Mouse (Mus musculus) T-helper 2 cell (primary cell): ENCODE data around the gene Ghr.

Experiments used
- in situ Hi-C: fragments of 300-600 bp; cut with MboI, MseI; formaldehyde crosslinking; loops from one replicate; pipeline ENCODE4 v1.15.1; 2025; ENCODE audit warnings: high pct_unique_total_duplicates

The Ghr gene

GRCm38 (mm10) chr15:3449564-3449963 is 133.7 kb downstream of the Ghr start:
- in situ Hi-C loops: no loop called here

GRCm38 (mm10) chr15:3445285-3445909 is 137.9 kb downstream of the Ghr start:
- in situ Hi-C loops: no loop called here

- in situ Hi-C loops: no loop called here
Observed at GRCm38 (mm10) chr15:3444448-3445020, 138.8 kb downstream of the Ghr start.

- in situ Hi-C loops: no loop called here
Observed at GRCm38 (mm10) chr15:3441506-3442286, 141.6 kb downstream of the Ghr start.

GRCm38 (mm10) chr15:3437381-3437780 is 145.9 kb downstream of the Ghr start:
- in situ Hi-C loops: loop anchor here (5.0 kb wide), 1 partner anchor 50 kb away; no protein-coding TSS in a partner anchor

- in situ Hi-C loops: loop anchor here (5.0 kb wide), 1 partner anchor 48 kb away; no protein-coding TSS in a partner anchor
Observed at GRCm38 (mm10) chr15:3435637-3436036, 147.7 kb downstream of the Ghr start.

- in situ Hi-C loops: no loop called here
Observed at GRCm38 (mm10) chr15:3434461-3434860, 148.8 kb downstream of the Ghr start.

- in situ Hi-C loops: no loop called here
Observed at GRCm38 (mm10) chr15:3433281-3433680, 150.0 kb downstream of the Ghr start.

- in situ Hi-C loops: no loop called here
Observed at GRCm38 (mm10) chr15:3432823-3433222, 150.5 kb downstream of the Ghr start.

- in situ Hi-C loops: no loop called here
Observed at GRCm38 (mm10) chr15:3429417-3429816, 153.9 kb downstream of the Ghr start.

- in situ Hi-C loops: no loop called here
Observed at GRCm38 (mm10) chr15:3429001-3429400, 154.3 kb downstream of the Ghr start.

- in situ Hi-C loops: no loop called here
Observed at GRCm38 (mm10) chr15:3426401-3426800, 156.9 kb downstream of the Ghr start.

GRCm38 (mm10) chr15:3423177-3423576 is 160.1 kb downstream of the Ghr start:
- in situ Hi-C loops: no loop called here

- in situ Hi-C loops: no loop called here
Observed at GRCm38 (mm10) chr15:3417699-3418098, 165.6 kb downstream of the Ghr start.

- in situ Hi-C loops: no loop called here
Observed at GRCm38 (mm10) chr15:3413103-3413502, 170.2 kb downstream of the Ghr start.

GRCm38 (mm10) chr15:3408478-3408877 is 174.8 kb downstream of the Ghr start:
- in situ Hi-C loops: no loop called here

- in situ Hi-C loops: no loop called here
Observed at GRCm38 (mm10) chr15:3399196-3399595, 184.1 kb downstream of the Ghr start.

- in situ Hi-C loops: no loop called here
Observed at GRCm38 (mm10) chr15:3397369-3398100, 185.8 kb downstream of the Ghr start.

- in situ Hi-C loops: no loop called here
Observed at GRCm38 (mm10) chr15:3396149-3396548, 187.1 kb downstream of the Ghr start.

- in situ Hi-C loops: no loop called here
Observed at GRCm38 (mm10) chr15:3395700-3396099, 187.6 kb downstream of the Ghr start.

- in situ Hi-C loops: no loop called here
Observed at GRCm38 (mm10) chr15:3390722-3391121, 192.6 kb downstream of the Ghr start.

GRCm38 (mm10) chr15:3389011-3389410 is 194.3 kb downstream of the Ghr start:
- in situ Hi-C loops: loop anchor here (5.0 kb wide), 1 partner anchor 48 kb away; no protein-coding TSS in a partner anchor
